Mouse (Mus musculus) midbrain, embryonic 14.5 days (tissue): Measurements from ENCODE around the gene Krtap17-1. TPM values are rescaled to one million over a fixed set of nuclear protein-coding genes. Genes with fewer than 3 reads are reported as not detected.

Experiments
- ATAC-seq: fragments of 200-750 bp; cut with Nextera tagmentation; 2 replicates; pipeline ENCODE4 v1.8.0; 2017; ENCODE audit warnings: moderate number of reproducible peaks, moderate library complexity; ENCODE audit not compliant: low FRiP score, low TSS enrichment
- DNase-seq: peaks from one replicate; pipeline ENCODE4 v3.0.0-alpha.2; 2015
- H3K27ac ChIP-seq: fragments of 300-500 bp; sonication (generic); replicated peaks from 2 replicates; pipeline ENCODE4 v1.5.1; 2014; ENCODE audit warnings: mild to moderate bottlenecking, low read depth, low read length, moderate library complexity
- H3K27me3 ChIP-seq: fragments of 300-500 bp; sonication (generic); 2 replicates; pipeline ENCODE4 v1.6.1; 2014; ENCODE audit warnings: low read length, control low read depth, mixed read lengths; ENCODE audit not compliant: control insufficient read depth, insufficient read depth
- H3K36me3 ChIP-seq: fragments of 300-500 bp; sonication (generic); 2 replicates; pipeline ENCODE4 v1.6.1; 2014; ENCODE audit warnings: low read length, control low read depth; ENCODE audit not compliant: control insufficient read depth, insufficient read depth
- H3K4me1 ChIP-seq: fragments of 300-500 bp; sonication (generic); 2 replicates; pipeline ENCODE4 v1.6.1; 2014; ENCODE audit warnings: mild to moderate bottlenecking, antibody characterized with exemption, low read length, control low read depth; ENCODE audit not compliant: control insufficient read depth, insufficient read depth
- H3K4me2 ChIP-seq: fragments of 300-500 bp; sonication (generic); 2 replicates; pipeline ENCODE4 v1.6.1; 2014; ENCODE audit warnings: mild to moderate bottlenecking, low read length, moderate library complexity
- H3K4me3 ChIP-seq: fragments of 300-500 bp; sonication (generic); replicated peaks from 2 replicates; pipeline ENCODE4 v1.5.1; 2014; ENCODE audit warnings: low read depth, low read length
- H3K9ac ChIP-seq: fragments of 300-500 bp; sonication (generic); replicated peaks from 2 replicates; pipeline ENCODE4 v1.6.1; 2014; ENCODE audit warnings: mild to moderate bottlenecking, low read length, moderate library complexity
- H3K9me3 ChIP-seq: fragments of 300-500 bp; sonication (generic); 2 replicates; pipeline ENCODE4 v1.6.1; 2016; ENCODE audit warnings: low read length, control low read depth, mixed read lengths; ENCODE audit not compliant: control insufficient read depth
- WGBS: fragments of 180-500 bp; shearing (Covaris S2); extraction: QIAGEN DNeasy Blood & Tissue Kit; methylation state at CpG from one replicate; pipeline ENCODE4 v1.1.7; 2014; 5-methylcytosine and 5-hydroxymethylcytosine counted together
- polyA plus RNA-seq: library from polyadenylated mRNA; unstranded; fragments of >200 nt; fragmentation: Nextera tagmentation; extraction: Ambion mirVana; gene quantifications from 2 replicates; pipeline ENCODE4 v1.2.1, GENCODE M21; 2014

The Krtap17-1 gene
- polyA plus RNA-seq, 1 experiment from 2014 or later = not detected

DNA sequence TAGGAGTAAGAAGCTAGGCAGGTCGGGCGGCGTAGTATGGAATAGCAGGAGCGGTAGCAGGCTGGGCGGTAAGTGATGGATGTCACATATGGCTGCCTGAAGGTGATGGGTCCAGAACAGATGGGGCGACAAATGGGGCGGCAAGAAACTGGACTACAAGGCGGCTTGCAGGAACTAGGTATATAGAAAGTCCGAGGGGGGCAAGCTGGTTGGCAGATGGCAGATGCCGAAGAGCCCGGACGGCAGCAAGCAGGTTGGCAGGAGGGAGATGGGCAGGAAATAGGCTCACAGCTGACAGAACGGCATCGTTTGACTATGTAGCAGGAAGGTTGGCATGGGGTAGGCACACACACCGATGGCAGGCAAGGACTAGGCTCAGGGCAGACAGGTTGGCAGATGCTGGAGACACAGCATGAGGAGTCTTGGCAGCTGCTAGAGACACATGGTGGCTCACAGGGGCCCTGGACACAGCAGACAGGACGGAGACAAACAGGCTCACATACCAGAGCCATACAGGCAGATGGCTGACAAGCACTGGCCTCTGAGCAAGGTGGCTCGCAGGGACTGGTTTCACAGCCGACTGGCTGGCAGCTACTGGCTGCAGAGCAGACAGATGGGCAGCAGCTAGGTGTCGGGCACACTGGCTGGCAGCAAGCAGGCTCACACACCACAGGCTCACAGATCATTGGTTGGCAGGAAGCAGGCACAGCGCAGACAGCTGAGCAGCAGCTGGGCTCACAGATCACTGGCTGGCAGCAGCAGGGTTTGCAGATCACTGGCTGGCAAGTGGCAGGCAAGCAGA is 8.3 kb downstream of the Krtap17-1 start:
- Histone ChIP-seq H3K4me1 (no peaks in the 10 kb centered on the region), H3K9me3 (no peaks in the 10 kb centered on the region), H3K36me3 (no peaks in the 10 kb centered on the region), H3K4me3 (no peak overlapping the region), H3K27ac (peak overlapping the region; percentile 52), H3K9ac (no peak overlapping the region), H3K27me3 (no peaks in the 10 kb centered on the region), H3K4me2 (no peak overlapping the region)
- DNase-seq (peak; percentile 48), ATAC-seq (peak; percentile 70)
- WGBS = 84% methylated on average over 20 of the region's 20 CpGs

DNA sequence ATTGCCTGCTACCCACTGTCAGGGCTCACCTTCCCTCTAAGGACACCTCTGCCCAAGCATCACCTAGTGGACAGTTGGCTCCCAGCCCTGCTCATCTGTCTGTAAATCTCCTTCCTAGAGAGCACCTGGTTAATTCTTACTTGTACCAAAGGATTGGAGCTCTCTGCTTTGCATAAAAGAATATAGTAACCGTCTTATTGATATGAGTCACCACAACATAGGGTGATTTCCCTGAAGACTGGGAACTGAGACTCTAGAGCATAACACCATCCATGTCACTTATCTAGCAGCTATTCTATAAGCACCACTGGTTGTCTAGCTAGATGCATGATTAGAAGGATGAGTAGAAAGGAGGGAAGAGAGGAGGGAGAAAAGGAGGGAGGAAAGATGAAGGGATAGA is 10.4 kb downstream of the Krtap17-1 start:
- H3K4me3 ChIP-seq = no peak overlapping the region
- no peaks in the 10 kb centered on the region for H3K27me3 ChIP-seq
- no peak for ATAC-seq
- no peaks in the 10 kb centered on the region for H3K9me3 ChIP-seq
- H3K4me1 ChIP-seq = no peaks in the 10 kb centered on the region
- no peak for DNase-seq
- no peak overlapping the region for H3K9ac ChIP-seq
- WGBS = 87% methylated on average over 1 of the region's 1 CpGs
- no peaks in the 10 kb centered on the region for H3K36me3 ChIP-seq
- no peak overlapping the region for H3K4me2 ChIP-seq
- H3K27ac ChIP-seq = no peak overlapping the region

DNA sequence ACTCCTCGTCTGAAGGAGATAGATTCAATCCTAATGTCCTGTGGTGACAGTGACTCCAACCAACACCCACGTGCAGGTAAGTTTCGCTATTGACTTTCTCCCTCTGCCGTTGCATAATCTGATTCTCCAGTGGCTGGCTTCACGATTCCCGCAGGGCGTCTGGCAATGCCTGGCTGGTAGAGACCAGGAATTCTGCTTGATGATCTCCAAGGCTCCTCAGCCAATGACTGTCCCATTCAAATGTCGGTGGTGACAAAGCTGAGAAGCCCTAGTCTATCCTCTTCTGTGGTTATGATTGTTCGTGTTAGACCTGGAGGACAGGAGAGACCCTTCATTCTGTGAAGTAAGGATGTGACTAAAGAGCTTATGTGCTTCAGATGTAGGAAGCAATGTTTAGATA is 11.1 kb downstream of the Krtap17-1 start:
- Histone ChIP-seq H3K27ac (no peak overlapping the region), H3K9me3 (no peaks in the 10 kb centered on the region), H3K4me1 (no peaks in the 10 kb centered on the region), H3K36me3 (no peaks in the 10 kb centered on the region), H3K4me2 (no peak overlapping the region), H3K27me3 (no peaks in the 10 kb centered on the region), H3K4me3 (no peak overlapping the region), H3K9ac (no peak overlapping the region)
- 86% methylated on average over 9 of the region's 9 CpGs for WGBS
- ATAC-seq (no peak), DNase-seq (no peak)

DNA sequence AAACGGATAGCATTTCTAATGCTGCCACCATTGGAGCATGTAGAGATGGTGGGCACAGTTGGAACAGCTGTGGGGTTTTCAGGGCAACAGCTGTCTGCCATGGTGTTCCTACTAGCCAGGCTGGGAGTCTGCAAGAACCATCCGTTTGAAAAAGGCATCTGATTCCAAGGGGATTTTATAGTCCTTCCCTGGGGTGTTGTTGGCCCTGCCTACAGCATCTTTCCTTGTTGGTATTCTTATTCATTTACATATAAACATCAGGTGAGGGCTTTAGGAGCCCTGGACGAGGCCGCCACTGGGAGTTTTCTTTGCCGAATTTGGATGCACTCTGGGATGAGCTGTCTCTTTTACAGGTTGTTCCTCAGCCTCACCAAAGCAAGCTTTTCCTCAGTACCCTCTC is 14.8 kb downstream of the Krtap17-1 start, which contains the start of gene Krtap29-1:
Gene Krtap29-1, minus strand, starts transcription at position 101 of the 400 bp plus-strand sequence.
- Histone ChIP-seq H3K4me1 (no peaks in the 10 kb centered on the region), H3K27me3 (no peaks in the 10 kb centered on the region), H3K9ac (no peak within 1 kb of the TSS), H3K4me3 (no peak within 1 kb of the TSS), H3K27ac (no peak within 1 kb of the TSS), H3K36me3 (no peaks in the 10 kb centered on the region), H3K9me3 (no peaks in the 10 kb centered on the region), H3K4me2 (no peak within 1 kb of the TSS)
- no peak for DNase-seq
- ATAC-seq = no peak
- 75% methylated on average over 5 of the region's 5 CpGs for WGBS

DNA sequence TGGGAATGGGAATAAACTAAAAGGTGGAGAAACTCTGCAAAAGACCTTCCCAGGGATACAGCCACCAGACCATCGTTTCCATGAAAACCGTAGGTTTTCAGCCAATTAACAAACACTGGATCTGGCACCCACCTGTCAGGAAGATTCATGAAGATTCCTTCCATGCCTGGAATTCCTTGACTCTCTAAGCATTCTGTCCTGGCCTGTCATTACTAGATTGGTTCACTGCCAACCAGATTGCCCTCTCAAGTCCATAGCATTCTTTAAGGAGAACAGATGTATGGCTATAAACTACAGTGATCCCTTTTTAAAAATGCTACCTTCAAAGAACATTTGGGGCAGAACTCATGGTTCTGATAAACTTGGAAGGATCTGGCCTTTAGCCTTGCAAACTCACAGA is 27.8 kb downstream of the Krtap17-1 start:
- H3K4me2 ChIP-seq = no peak overlapping the region
- no peak for ATAC-seq
- 93% methylated on average over 2 of the region's 2 CpGs for WGBS

DNA sequence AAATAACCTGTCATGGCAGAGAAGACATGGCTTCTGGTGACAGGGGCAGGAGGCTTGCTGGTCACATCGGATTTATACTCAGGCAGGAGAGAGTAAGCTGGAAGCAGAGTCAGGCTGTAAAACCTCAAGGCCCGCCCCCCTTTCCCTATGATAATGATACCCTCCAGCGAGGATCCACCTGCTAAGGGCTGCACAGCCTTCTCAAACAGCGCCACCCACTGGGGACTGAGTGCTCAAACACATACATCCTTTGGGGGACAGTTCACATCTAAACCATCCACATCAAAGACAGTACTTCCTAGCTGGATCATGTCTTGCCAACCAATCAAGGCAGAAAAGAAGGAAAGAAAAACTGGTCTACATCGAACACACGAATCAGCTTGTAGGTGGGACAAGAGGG is 29.6 kb downstream of the Krtap17-1 start:
- Histone ChIP-seq H3K27me3 (no peaks in the 10 kb centered on the region), H3K4me3 (no peak overlapping the region), H3K9me3 (no peaks in the 10 kb centered on the region), H3K9ac (no peak overlapping the region), H3K4me1 (no peaks in the 10 kb centered on the region), H3K27ac (no peak overlapping the region), H3K36me3 (no peaks in the 10 kb centered on the region), H3K4me2 (no peak overlapping the region)
- WGBS = 50% methylated on average over 6 of the region's 6 CpGs
- DNase-seq (no peak), ATAC-seq (no peak)

More for the DNA sequence above, 27.8 kb downstream of the Krtap17-1 start:
- Histone ChIP-seq H3K27ac (no peak overlapping the region), H3K9me3 (no peaks in the 10 kb centered on the region), H3K27me3 (no peaks in the 10 kb centered on the region), H3K9ac (no peak overlapping the region), H3K36me3 (no peaks in the 10 kb centered on the region), H3K4me1 (no peaks in the 10 kb centered on the region), H3K4me3 (no peak overlapping the region)
- no peak for DNase-seq

DNA sequence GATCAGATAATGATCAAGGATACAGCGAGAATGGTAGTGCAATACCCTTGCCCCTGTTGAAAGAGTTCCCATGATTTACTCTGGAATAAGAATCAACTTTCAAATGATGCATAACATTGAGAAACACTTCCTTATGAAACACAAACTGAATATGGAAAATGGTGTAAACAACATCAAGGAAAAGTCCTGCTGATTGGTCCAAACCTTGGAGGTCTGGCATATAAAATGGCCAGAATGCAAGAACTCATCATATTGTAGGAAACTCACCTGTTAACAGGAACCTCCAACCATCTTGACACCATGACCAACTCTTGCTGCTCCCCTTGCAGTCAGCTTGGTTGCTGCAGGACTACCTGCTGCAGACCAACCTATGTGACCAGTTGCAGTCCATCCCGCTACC is 45.6 kb downstream of the Krtap17-1 start, which contains the start of gene Krtap9-5:
Gene Krtap9-5, plus strand, starts transcription at position 301 of the 400 bp plus-strand sequence.
- Histone ChIP-seq H3K27me3 (no peaks in the 10 kb centered on the region), H3K27ac (no peak within 1 kb of the TSS), H3K4me3 (no peak within 1 kb of the TSS), H3K36me3 (no peaks in the 10 kb centered on the region), H3K9me3 (no peaks in the 10 kb centered on the region), H3K4me2 (no peak within 1 kb of the TSS), H3K4me1 (no peaks in the 10 kb centered on the region), H3K9ac (no peak within 1 kb of the TSS)
- DNase-seq (no peak), ATAC-seq (no peak)
- WGBS = 93% methylated on average over 2 of the region's 2 CpGs
